Mouse (Mus musculus) spleen, adult 12 weeks (tissue): ENCODE data around the gene Lama4.

ENCODE experiments used
- DNase-seq: peaks from one replicate; pipeline ENCODE4 v3.0.0; 2022; ENCODE audit warnings: low spot score

Lama4 gene

DNA sequence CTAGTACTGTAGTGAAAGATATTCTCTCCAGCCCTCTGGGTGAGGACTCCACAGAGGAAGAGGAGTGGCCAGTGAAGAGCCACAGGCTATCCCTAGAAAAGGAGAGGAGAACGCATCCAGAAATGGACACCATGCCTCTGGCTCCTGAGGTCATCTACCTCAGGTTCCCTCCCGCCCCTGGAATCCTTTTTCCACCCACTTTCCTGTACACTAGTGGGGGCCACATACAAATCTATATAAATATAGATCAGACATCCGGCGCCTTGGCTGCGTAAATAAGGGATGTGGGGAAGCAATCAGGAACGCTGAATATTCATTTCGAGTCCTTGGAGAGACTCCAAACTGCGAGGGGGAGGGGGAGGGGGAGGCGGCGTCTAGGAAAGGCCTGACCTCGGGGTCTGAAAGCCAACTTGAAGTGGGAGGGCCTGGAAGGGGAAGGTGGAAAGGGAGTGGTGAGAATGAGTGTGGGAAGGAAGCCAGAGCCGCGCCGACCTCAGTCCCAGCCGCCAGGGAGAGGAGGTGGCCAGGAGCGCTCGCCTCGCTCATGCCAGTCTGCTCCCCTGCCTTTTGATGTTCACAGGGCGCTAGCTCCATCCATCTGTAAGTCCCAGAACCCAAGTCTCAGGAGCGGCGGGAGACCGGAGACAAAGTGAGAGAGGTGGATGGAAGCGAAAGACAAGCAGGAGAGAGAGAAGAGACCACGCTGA is at the start of gene Lama4:
TSS of gene Lama4 (plus strand) at position 441 of the 707 bp plus-strand sequence.
- no peak for DNase-seq

DNA sequence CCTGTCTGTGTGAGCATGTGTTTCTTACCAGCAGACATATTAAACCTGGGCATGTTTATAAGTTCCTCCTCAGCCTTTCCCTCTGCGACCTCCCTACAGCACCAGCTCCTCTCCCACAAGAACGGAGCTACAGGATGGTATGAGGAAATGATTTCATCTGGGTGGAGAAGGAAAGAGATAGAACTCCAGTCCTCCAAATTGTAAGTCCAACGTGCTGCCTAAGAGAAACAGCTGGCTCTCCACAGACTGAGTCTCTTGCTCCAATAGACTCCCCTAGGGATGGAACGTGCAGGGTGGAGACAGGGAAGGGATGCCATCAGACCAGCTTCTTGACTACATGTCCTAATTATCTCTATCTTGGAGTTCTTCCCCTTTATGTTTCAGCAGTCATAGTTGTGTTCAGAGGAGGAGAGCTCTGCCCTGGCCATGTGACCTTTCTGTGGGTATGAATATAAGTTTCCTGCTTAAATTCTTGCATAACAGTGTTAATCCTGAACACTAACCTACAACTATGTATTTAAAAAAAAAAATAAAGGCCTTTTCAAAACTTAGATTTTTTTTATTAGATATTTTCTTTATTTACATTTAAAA is 49.2 kb upstream of the Lama4 start:
- no peak for DNase-seq

DNA sequence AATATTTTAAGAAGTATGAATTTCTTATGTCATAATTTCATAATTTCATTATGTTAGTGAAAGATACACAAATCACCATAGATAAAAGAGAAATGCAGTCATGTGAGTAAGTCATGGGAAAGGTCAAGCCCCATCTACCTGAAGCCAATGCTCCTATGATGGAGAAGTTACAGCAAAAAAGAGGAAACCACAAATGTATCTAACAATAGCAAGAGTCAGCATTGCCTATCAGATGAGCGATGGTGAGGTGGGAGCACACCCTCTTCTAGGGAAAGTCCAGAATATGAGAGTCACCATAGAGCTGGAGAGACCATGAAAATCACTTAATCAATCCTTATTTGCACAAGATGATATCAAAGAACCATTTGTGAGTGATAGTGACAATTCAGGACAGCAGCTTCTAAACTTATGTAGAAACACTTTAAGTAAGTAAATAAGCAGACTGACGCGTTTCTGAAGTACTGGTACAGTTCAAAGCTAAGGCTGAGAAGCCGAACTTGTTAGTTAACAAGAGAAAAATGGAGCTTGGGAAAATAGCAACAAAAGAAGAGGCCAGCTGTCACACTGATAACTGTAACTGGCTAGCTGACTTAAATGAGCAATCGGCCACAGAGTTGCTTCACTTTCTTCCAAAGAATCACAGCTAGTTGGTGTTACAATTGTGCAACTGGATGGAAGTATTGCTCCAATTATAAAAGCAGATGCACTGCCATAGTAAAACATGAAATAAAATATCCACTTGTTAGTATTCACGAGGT is 36.2 kb upstream of the Lama4 start:
- DNase-seq = no peak

DNA sequence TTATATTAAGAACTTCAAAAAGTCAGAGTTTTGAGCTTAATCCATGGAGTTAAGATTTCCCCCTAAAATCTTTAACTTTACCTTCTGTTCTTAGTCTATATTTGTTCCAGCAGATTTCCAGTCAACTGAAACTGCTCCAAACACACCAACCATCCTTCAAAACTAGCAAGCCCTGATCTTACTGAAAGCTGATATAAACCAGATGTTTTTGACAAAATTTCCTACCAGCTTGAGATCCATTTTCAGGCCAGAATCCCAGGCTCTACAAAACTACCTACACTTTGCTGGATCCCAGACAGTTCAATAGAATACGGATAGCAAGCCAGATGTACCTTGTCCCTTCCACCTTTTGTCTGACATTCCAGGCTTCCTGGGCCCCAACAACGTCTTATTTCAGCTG is 20.6 kb upstream of the Lama4 start:
- no peak for DNase-seq

DNA sequence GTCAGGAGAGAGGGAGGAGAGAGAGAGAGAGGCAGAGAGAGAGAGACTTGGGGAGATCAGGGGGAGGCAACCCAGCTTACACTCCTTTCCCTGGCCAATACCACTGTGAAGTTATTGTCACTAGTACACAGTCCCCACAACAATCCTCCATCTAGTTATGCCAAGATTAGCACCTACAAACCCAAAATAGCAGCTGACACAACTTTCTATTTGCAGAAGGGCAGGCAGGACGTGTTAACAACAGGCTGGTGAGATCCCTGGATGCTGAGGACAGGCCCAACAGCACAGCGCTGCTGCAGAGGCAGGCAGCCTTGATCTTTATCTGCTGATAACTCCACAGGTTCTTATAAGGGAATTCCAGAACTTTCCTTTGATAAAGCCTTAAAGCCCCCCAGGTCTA is 3.4 kb upstream of the Lama4 start:
- DNase-seq = no peak

DNA sequence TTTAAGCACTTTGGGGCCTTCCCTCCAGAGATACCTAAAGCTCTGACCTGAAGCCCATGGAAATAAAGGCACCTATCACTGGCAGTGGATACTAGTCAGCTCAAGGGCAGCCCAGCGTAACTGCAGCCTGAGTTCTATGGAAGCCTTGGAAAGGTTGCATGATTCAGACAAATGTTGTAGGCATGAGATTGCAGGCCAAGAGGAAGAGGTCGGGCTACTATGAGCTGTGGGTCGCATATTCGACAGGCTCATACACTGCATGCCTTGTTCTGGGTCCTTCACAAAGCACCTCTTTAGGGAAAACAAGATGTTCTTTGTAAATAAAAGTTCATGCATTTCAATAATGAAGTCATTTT is 618 bp upstream of the Lama4 start:
- DNase-seq = no peak

DNA sequence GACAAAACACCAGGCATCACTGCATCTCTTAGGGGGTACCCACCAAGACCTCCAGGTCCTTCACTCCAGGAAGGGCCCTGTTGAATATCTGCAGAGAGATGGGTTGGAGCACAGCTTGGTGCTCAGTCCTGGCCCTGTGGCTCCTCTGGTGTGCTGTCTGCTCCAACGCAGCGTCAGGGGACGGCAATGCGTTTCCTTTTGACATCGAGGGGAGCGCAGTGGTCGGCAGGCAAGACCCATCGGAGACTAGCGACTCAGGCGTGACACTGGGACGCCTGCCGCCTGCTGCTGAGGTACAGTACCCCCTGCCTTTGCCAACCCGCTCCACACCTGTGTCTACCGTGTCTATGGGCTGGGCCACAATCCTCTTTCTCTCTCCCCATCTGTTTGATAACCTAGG is 542 bp downstream of the Lama4 start:
- DNase-seq = no peak

DNA sequence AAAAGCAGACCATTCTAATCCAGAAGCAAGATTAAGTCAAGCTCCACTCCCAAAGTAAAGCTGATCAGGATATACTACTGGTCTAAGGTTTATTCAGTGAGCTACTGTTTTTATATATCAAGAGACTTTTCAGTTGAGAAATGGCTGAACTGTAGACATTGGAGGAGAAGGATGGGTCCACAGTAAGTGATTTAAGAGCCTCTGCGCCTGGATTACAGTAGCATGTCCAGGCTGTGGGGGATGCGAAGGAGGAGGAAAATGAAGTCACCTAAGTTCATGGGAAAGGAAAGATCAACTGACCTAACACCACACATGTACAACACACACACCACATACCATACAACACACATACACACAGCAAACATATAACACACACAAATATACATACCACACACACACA is 1.3 kb downstream of the Lama4 start:
- no peak for DNase-seq

DNA sequence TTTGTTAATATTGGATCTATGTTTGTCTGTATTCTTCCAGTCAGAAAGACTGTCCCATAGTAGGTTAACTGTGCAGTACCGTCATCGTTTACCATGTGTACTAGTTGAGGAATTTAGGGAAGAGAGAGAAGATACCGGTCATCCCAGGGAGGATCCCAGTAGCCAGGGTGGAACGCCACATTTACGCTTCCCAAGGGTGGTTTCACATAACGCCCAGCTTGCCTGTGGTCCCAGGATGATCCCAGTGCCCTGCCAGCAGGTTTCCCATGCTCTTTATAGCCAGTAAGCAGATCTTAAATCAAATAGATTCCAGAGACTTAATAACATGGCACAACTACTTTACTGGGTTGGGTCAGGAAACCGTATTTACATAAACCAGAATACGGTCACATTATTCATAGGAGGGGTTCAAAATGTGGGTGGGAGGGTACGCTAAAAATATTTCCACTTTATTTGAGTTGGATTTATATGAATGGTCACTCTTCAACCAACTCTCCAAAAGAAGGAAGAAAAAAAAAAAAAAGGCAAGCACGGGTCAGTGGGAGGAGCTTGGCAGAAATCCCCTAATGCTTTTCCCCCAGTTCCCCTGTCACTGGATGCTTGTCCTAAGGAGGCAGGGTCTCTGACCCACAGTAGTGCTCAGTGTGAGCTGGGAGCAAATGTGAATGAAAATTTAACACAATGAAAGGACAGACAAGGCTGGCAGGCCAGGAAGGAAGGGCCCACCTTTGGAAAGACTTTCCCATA is 3.2 kb downstream of the Lama4 start:
- no peak for DNase-seq

DNA sequence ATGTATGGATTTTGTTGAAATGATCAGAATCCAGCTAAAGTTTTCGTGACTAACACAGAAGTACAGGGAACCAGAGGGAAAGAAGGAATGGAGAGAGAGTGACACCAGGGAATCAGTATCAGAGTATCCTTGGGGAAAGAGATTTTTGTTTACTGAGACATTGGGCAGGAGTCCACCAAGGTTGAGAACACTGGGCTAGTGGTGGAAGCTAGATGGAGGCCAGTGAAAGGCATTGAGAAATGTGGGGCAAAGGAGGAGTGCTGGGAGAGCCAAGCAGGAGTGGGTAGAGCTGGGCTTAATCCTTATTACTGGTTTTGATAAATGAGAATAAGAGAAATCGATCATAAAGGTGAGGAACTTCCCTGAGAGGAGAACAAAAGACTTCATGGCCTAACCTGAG is 4.2 kb downstream of the Lama4 start:
- no peak for DNase-seq

DNA sequence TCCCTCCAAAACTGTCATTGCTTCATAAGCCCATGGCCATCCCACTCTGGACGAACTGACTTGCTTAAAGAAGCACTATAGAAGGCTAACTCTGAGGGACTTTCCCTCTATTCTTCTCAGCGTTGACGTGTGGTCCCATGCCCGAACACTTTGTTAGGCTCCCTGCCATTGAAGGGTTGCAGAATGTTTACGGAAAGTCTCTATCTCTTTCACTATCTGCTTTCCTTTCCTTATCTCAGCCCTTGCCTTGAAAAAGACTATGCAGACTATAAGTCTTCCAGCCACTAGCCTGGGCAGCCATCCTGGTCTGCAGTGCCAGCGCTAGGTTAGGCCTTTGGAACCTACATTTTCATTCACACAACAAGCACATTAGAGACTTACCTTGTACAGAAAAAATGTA is 4.7 kb downstream of the Lama4 start:
- DNase-seq = no peak

DNA sequence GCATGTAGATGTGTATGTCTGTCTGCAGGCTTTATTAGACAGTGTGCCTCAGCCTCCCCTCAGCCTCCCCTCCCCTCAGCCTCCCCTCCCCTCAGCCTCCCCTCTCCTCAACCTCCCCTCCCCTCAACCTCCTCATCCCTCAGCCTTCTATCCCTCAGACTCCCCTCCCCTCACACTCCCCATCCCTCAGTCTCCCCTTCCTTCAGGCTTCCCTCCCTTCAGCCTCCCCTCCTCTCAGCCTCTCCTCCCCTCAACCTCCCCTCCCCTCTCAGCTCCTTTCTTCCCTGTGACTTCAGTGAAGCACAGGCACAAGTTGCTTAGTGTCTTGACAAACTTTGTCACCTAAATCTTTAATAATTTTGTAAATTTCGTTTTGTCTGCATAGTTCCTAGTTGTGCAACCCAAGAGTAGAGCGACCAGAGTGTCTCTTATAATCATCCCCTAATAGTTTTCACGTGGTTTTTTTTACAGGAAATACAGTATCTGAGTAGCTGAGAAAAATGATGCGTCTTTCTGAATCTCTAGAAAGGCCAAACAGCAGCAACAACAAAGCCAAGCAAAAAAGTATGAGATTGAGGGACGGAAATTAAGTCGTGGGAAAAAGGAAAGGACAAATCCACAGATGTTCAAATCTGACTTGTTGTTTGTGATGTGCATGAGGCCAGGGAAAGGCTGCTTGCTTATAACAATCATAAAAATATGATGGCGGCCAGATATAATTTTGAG is 7.1 kb downstream of the Lama4 start:
- DNase-seq = no peak

DNA sequence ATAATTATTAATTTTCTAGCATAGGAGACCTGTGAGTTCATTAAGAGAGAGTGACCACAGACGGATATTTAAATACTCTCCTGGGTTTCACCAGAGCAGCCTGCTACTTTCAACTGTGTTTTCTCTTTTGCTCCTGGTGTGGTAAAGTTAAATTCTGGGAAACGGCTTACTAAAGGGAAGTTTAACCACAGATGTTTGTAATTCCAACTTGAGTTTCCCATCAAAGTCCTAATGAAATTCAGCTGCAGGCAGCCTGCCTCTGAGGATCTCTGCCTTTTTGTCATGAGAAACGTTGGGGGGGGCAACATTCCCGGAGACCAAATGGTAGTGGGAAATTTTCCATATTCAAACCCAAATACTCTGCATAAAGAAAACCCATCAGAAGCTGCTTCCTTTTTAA is 7.7 kb downstream of the Lama4 start:
- DNase-seq = no peak

DNA sequence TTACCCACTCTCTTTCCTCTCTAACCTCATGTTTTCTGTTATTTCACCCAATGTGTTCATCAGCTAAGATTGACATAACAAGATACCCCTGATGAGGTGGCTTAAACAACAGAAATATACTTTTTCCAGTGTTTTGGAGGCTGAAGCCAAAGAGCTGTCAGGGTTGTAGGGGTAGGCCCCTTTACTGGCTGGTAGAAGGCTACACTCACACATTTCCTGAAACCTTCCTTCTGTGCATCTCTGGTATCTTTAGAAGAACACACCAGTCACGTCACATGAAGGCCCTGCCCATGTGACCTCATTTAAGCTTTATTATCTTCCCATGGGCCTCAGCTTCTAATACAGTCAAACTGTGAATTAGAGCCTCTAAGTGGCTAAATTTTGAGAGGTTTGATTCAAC is 12.9 kb downstream of the Lama4 start:
- DNase-seq = no peak

DNA sequence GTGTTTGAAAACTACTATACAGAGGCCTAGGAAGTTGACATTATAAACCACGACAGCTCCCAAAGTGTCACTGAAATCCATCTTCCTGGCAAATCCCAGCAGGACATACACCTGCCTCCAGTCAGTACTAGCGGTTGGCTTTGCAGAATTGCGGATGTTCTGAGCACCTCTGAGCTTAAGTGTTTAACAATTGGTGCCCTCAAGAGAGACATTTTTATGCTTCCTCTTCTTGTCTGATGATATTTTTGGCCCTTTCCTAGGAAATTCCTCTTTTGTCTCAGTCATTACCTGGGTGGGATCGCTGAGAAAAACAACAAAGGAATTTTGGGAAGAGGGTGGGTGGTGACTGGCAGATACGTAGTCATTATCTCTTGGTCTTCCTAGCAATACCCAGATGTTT is 14.4 kb downstream of the Lama4 start:
- no peak for DNase-seq

DNA sequence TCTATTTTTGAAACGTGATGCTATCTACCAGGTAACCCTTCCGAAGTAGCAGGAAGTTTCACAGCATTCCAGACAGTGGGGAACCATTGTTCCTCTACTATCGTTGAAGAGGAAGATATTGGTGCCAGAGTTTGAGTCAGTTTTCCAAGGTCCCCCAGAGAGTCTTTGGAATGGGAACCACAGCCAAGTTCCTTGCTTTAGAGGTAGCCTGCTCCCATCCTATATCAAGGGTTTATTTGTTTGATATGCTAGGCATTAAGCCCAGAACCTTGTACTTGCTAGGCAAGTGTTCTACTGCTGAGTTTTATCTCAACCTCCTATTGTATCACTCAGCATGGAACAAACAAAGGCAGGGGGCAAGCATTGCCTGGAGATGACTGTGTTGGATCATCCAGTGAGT is 15.7 kb downstream of the Lama4 start:
- DNase-seq = no peak

DNA sequence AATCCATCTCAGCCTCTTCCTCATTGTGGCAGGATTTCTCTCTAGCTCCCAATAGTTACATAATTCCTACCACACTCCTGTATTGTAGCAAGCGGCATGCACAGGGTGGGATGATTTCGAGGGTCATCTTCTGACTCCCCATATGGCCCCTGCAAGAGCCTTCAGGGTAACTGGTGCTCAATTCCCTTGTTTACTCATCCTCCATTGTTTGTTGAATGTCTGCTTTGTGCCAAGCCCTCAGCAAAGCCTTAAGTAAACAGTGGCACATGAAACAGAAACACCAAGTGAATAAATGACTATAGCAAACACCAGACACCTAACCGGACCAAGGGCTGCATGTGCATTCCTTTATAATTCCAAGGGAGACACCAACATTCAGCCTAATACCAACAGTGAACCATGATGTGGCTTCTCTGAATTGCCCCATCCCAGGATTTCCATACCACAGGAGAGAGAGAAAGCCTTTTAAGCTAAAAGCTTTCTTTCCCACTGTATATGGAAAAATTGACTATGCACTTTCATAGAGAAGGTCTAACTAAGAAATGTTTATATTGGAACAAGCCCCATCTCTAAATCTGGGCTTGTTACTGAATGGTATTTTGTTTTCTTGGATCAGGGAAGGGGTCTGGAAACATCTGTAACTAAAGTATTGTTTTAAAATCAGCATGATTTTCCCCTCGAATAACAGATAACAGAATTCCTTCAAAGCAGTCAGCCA is 19.2 kb downstream of the Lama4 start:
- DNase-seq = no peak

DNA sequence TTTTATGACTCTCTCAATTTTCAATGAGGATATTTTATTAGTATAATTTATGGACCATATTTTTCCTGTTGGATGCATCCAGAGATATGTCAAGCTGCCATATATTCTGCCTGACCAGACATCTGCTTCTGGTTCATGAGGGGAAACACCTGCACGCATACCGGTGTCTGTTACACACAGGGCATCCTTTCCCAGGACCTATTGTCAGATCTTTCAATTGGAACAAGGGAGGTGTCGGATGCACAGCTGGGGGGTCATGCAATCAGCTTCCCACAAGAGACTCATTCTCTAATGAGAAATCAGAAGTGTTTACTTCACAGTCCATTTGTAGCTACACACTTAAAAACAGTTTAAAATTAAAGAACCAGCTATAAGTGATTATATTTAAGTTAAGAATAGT is 20.7 kb downstream of the Lama4 start:
- DNase-seq = no peak

DNA sequence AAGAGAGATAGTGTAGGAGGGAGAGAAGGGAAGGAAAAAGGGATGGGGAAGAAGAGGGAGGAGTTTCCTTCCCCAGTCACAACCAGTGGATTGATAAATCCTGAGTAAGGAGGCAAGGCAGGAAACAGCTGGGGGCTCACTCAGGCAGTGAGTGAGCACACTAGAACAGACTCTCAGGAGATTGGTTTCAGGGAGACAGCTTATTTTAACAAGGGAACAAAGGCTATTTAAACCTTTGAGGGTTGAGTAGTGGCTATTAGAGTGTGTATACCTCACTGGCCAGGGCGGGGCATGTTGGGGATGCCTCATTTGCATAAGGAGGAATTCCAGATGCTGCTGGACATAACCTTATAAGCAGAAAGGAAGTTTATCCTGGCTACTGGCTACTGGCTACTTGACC is 27.5 kb downstream of the Lama4 start:
- no peak for DNase-seq

DNA sequence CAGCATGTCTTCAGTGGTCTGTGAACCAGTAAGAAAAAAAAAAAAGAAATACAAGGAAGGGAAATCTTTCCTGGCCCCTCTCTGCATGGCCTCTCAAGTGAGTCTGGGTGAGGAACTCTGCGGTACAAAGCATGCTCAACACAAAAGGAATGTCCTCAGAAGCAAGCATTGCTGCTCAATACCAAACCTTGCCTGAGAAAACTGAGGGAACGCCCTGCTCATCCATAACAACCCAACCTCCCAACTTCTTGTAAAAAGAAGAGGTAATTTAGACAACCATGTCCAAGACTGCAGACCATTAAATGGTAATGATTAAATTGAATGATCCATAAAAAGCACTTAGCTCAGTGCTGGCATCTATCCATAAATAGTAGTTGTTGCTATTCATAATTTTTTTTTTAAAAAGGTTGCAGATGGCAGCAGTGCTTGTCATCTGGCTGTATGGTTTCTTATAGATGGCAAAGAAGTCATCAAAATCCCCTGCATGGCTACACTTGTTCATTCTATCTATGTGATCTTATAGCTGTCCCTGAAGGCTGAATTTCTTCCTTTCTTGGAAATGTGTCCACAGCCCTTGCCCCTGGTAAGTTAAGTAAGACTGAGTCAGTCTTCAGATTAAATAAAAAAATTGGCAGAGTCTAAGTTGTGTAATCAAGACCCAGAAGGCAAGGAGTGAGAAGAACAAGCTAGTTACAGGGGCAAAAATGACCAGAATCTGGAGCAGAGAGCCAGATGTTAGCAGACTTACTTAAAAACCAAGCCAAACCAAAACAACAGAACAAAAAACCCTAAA is 28.5 kb downstream of the Lama4 start:
- DNase-seq = no peak
